Mouse (Mus musculus): ENCODE measurements around the gene 4930402H24Rik.

DNA sequence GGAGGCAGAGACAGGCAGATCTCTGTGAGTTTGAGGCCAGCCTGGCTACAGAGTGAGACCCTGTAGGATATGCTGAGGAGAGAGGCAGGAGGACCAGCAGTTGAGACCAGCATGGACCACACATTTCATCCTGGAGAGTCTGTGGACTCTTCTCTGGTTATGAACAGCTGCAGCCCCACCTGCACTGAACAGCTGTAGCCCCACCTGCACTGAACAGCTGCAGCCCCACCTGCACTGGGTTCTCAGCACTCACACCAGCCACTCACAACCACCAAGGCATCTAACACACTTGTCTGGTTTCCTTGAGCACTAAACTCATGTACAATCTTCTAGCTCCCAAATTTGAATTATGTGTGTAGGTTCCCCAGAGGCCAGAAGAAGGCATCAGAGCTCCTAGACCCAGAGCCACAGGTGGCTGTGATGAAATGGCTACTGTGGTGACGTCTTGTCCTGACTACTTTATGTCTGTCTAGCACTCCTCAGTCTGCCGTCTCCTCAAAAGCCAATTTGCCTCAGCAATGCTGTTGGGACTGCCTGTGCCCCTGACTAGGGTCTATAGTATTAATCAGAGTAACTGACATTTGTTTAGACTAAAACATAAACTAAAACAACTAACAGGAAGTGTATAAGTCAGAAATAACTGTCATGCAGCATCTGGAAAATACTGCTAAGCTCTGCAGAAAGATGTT, 125.4 kb downstream of the 4930402H24Rik start:
- TF ChIP-seq CTCF (IDR thresholded peaks at IDR 0.05; ENCODE audit: extremely low read depth, insufficient read length, insufficient replicate concordance, low read depth, low read length): no peak
- no peak for TF ChIP-seq POLR2A (IDR thresholded peaks at IDR 0.05; ENCODE audit: low read depth, low read length)
